Mouse (Mus musculus): ENCODE results near the gene Ncstn. TPM values are rescaled to one million over a fixed set of nuclear protein-coding genes. Genes with fewer than 3 reads are reported as not detected.
A peak's percentile ranks its signal among the peaks of the same experiment; 100 is the strongest.

Ncstn gene
- polyA plus RNA-seq, 1 experiment from 2014 or later: 95.9 TPM

DNA sequence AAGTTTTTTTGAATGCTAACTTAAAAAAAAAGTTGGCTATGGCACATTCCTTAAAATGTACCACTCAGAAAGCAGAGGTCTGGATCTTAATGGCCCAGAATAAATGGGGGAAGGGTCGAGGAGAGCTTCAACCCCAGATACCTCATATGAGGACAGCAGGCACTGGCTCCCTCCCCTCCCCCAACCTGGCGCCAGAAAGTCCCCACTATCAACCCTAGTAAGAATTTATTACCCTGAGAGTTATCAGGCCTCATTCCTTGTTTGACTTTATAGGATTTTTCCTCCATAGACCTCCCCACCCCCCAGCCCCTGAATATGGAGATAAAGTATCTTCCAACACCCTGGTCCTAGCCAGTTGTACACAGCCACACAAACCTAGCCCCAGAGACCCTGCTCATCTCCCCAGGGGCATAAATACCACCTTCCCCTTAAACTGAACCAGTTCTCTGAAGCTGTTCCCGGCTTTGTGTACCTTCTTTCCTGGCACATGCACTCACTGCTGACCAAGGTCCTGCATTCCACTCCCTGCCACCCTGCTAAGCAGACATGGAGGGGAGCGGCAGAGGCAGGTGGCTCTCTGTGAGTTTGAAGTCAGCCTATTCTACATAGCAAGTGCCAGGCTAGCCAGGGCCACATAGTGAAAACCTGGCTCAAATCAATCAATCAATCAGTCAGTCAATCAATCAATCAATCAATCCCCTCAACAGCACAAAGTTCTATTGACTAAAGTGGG is 19.1 kb downstream of the Ncstn start:
- Histone ChIP-seq H3K9me3 (replicated peaks) (no peaks in the 10 kb centered on the region), H3K27ac (no peak overlapping the region), H3K4me1 (peaks cover 22% of the 10 kb centered on the region), H3K4me3 (no peak overlapping the region), H3K27me3 (ENCODE audit: low read depth, poor library complexity, severe bottlenecking) (no peaks in the 10 kb centered on the region), H3K36me3 (peaks cover 46% of the 10 kb centered on the region)
- no peak for DNase-seq (ENCODE audit: low spot score)
- 32% methylated on average over 4 of the region's 4 CpGs for WGBS

DNA sequence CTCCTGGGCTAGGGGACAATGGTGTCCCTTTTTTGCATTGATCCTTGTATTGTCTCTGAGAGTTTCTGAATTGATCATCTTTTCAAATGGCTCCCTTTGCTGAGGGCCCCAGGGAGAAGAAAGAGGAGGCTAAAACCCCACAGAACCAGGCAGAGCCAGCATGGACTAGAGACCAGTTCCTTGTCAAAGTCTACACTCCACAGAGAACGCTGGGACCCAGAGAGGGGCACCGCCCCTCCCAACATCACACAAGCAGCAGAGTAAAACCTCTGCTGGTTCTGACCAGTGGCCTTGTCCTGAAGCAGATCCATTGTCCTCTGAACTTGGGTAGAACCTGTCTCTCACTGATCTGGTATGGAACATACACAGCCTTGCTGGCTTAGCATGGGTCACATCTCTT is 20.5 kb downstream of the Ncstn start:
- WGBS: 84% methylated on average over 2 of the region's 2 CpGs

DNA sequence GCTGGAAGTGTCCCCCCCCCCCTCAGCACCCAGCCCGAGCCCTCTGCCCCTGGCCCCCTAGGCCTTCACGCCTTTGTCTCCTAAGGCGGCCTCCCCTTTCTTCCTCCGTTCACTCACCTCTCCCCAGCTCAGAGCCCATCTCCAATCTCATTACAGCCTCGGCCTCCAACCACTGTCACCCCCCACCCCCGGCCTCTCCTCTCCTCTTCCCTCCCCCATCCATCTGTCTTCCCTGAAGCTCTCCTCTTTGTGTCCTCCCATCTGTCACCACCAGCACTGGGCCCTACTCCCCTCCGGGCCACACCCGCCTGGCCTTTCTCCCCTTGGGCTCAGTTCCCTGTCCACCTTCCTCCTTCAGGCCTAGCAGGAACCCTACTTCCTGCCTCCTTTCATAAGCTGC is 21.4 kb downstream of the Ncstn start:
- DNase-seq (ENCODE audit: low spot score): no peak
- 19% methylated on average over 8 of the region's 8 CpGs for WGBS
- Histone ChIP-seq H3K27me3 (ENCODE audit: low read depth, poor library complexity, severe bottlenecking) (peaks cover 21% of the 10 kb centered on the region), H3K27ac (no peak overlapping the region), H3K9me3 (replicated peaks) (no peaks in the 10 kb centered on the region), H3K36me3 (peaks cover 23% of the 10 kb centered on the region), H3K4me3 (no peak overlapping the region), H3K4me1 (peaks cover 26% of the 10 kb centered on the region)

More for the DNA sequence above, 20.5 kb downstream of the Ncstn start:
- Histone ChIP-seq H3K36me3 (peaks cover 32% of the 10 kb centered on the region), H3K4me1 (peaks cover 26% of the 10 kb centered on the region), H3K27me3 (ENCODE audit: low read depth, poor library complexity, severe bottlenecking) (peaks cover 12% of the 10 kb centered on the region), H3K9me3 (replicated peaks) (no peaks in the 10 kb centered on the region), H3K27ac (no peak overlapping the region), H3K4me3 (no peak overlapping the region)
- DNase-seq (ENCODE audit: low spot score): no peak

- peaks cover 26% of the 10 kb centered on the region for H3K4me1 ChIP-seq
- WGBS: 45% methylated on average over 4 of the region's 4 CpGs
- no peak overlapping the region for H3K4me3 ChIP-seq
- no peak overlapping the region for H3K27ac ChIP-seq
- DNase-seq (ENCODE audit: low spot score): no peak
- peaks cover 26% of the 10 kb centered on the region for H3K27me3 ChIP-seq (ENCODE audit: low read depth, poor library complexity, severe bottlenecking)
- peaks cover 18% of the 10 kb centered on the region for H3K36me3 ChIP-seq
- no peaks in the 10 kb centered on the region for H3K9me3 ChIP-seq (replicated peaks)
Observed at GRCm38 (mm10) chr1:172060659-172061058, 21.9 kb downstream of the Ncstn start.

DNA sequence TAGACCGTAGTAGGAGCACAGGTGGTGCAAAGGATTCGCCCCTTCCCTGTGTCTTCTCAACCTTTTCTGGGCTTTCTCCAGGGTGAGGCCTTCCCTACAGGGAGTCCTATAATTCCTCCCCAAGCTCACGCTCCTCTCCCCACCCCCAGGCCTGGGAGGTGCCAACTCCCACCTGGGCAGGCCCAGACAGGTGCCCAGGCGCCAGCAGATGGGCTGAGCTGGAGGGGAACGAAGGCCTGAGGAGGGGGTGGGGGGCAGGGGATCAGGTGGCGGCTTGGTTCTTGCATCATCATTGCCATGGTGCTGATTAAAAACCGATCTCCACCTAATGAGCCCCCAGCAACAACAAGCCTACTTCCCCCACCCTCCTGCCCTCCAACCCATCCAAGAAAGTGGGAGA is 23.7 kb downstream of the Ncstn start:
- H3K4me1 ChIP-seq: peaks cover 32% of the 10 kb centered on the region
- no peaks in the 10 kb centered on the region for H3K9me3 ChIP-seq (replicated peaks)
- DNase-seq (ENCODE audit: low spot score): no peak
- no peak overlapping the region for H3K4me3 ChIP-seq
- 59% methylated on average over 7 of the region's 7 CpGs for WGBS
- no peak overlapping the region for H3K27ac ChIP-seq
- H3K36me3 ChIP-seq: no peaks in the 10 kb centered on the region
- peaks cover 44% of the 10 kb centered on the region for H3K27me3 ChIP-seq (ENCODE audit: low read depth, poor library complexity, severe bottlenecking)

DNA sequence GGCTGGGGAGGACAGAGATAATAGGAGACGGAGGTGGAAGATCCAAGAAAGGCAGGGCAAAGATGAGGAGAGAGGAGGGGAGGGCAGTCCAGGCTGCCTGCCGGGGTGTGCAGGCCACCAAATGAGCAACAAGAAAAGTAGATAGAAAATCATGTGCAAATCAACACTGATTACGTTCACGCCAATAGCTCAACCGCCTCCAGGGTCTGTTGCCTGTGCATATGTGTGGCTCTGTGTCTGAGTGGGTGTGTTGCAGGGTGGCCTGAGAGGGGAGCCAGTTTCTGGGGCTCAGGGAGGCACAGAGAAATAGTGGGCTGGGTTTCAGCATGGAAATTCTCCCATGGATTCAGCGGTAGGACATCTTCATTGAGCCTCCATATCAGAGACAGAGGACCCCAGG is 24.3 kb downstream of the Ncstn start:
- Histone ChIP-seq H3K27me3 (ENCODE audit: low read depth, poor library complexity, severe bottlenecking) (peaks cover 50% of the 10 kb centered on the region), H3K4me1 (peaks cover 33% of the 10 kb centered on the region), H3K4me3 (no peak overlapping the region), H3K9me3 (replicated peaks) (no peaks in the 10 kb centered on the region), H3K36me3 (no peaks in the 10 kb centered on the region), H3K27ac (no peak overlapping the region)
- 73% methylated on average over 6 of the region's 6 CpGs for WGBS
- DNase-seq (ENCODE audit: low spot score): no peak

DNA sequence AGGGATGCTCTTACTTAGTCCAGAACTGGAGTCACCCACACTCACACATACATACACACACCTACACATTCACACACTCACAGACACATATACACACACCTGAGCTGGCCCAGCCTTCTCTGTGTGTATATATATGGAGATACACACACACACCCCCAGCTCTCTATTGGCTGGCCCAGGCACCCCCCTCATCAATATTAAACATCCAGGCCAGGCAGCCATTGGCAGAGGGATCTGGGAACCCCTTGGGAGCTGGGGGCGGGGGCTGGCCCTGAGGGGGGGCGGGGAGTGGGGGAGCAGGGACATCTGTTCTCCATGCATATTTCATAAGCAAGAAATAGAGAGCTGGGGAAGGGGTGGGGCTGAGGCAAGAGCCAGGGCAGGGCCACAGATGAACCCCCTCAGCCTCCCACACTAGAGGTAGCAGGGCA is 25.1 kb downstream of the Ncstn start, which contains the start of gene Nhlh1:
TSS of gene Nhlh1 (minus strand) at position 83 of the 431 bp plus-strand sequence.
- H3K4me3 ChIP-seq: no peak within 1 kb of the TSS
- H3K27ac ChIP-seq: no peak within 1 kb of the TSS
- H3K27me3 ChIP-seq (ENCODE audit: low read depth, poor library complexity, severe bottlenecking): peaks cover 58% of the 10 kb centered on the region
- peaks cover 38% of the 10 kb centered on the region for H3K4me1 ChIP-seq
- 27% methylated on average over 2 of the region's 2 CpGs for WGBS
- no peak for DNase-seq (ENCODE audit: low spot score)
- H3K9me3 ChIP-seq (replicated peaks): no peaks in the 10 kb centered on the region
- no peaks in the 10 kb centered on the region for H3K36me3 ChIP-seq

- H3K9me3 ChIP-seq (replicated peaks): no peaks in the 10 kb centered on the region
- no peaks in the 10 kb centered on the region for H3K36me3 ChIP-seq
- peaks cover 34% of the 10 kb centered on the region for H3K4me1 ChIP-seq
- peaks cover 68% of the 10 kb centered on the region for H3K27me3 ChIP-seq (ENCODE audit: low read depth, poor library complexity, severe bottlenecking)
- 70% methylated on average over 4 of the region's 4 CpGs for WGBS
- no peak overlapping the region for H3K4me3 ChIP-seq
- DNase-seq (ENCODE audit: low spot score): no peak
- no peak overlapping the region for H3K27ac ChIP-seq
Observed at GRCm38 (mm10) chr1:172056251-172056650, 26.3 kb downstream of the Ncstn start.

DNA sequence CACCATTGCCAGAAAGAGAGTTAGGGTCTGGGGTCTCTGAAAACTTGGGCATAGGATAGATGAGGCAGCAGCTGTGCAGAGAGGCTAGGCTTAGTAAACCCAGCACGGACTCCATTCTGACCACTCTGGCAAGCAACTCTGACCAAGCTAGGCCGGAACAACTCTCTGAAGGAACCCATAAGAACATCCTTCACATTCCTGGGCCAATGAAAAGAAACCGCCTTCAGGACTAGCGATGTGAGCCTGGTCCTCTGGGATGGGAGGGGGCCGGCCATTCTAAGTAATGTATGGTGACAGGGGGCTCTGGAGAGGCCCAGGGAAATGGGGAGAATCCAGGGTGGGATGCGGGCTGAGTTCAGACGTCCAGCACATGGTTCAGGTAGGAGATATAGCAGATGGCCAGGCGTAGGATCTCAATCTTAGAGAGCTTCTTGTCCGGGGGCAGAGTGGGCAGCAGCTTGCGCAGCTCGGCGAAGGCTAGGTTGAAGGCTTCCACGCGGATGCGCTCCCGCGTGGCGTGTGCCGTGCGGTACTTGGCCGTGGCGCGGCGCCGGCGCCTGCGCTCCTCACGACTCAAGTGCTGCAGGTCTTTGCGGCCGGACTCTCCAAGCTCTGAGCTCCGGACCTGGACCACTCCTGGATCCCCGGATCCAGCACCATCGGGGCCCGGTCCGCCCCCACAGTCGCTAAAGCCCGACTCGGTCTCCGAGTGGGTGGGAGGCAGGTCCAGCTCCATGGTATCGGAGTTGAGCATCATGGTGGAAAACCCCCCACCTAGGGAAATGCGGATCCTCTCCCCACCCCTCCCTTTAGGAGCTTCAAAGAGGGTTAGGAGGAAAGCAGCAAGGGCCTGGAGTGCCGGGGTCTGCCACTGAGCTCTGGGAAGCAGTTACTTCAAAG is 28.8 kb downstream of the Ncstn start:
- peaks cover 83% of the 10 kb centered on the region for H3K27me3 ChIP-seq (ENCODE audit: low read depth, poor library complexity, severe bottlenecking)
- peak overlapping the region; percentile 51 for H3K4me3 ChIP-seq
- H3K27ac ChIP-seq: peak overlapping the region; percentile 50; the same call in 1 of the 2 replicates
- 2% methylated on average over 42 of the region's 42 CpGs for WGBS
- peak; percentile 45 for DNase-seq (ENCODE audit: low spot score)
- no peaks in the 10 kb centered on the region for H3K9me3 ChIP-seq (replicated peaks)
- H3K4me1 ChIP-seq: peaks cover 31% of the 10 kb centered on the region
- no peaks in the 10 kb centered on the region for H3K36me3 ChIP-seq

- Histone ChIP-seq H3K36me3 (no peaks in the 10 kb centered on the region), H3K9me3 (replicated peaks) (no peaks in the 10 kb centered on the region), H3K27me3 (ENCODE audit: low read depth, poor library complexity, severe bottlenecking) (peaks cover 87% of the 10 kb centered on the region), H3K4me1 (peaks cover 40% of the 10 kb centered on the region), H3K27ac (no peak overlapping the region), H3K4me3 (peak overlapping the region; percentile 51; the same call in 1 of the 2 replicates)
- DNase-seq (ENCODE audit: low spot score): no peak
- WGBS: 6% methylated on average over 10 of the region's 10 CpGs
Observed at GRCm38 (mm10) chr1:172052766-172053279, 29.8 kb downstream of the Ncstn start.

DNA sequence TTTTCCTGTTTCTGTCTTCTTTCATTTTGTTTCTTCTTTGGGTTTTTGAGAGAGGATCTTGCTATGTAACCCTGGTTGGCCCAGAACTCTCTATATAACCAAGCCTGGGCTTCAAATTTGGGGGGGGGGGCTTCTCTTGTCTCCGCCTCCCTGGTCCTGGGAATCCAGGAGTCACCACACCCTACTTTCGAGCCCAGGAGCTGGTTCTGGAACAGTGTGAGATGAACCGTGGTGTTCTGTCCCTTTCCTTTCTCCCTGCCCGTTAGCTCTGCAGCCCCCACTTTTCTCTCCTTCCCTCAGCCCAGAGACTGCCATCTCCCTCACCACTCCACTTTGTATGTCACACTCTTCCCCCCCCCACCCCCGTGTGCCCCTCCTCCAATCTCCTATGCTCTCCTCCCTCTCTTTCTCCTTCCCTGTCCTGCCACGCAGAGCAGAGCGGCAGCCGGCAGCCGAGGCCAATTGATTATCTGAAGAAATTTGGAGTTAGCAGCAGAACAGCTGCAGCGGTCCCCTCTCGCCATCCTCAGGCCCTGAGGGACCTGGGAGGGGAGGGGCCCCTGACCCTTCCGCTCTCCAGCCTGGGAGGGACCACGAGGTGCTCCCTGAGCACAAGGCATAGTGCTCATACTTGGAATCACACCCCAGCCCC is 33.3 kb downstream of the Ncstn start:
- H3K27ac ChIP-seq: peak overlapping the region; percentile 53; the same call in 1 of the 2 replicates

DNA sequence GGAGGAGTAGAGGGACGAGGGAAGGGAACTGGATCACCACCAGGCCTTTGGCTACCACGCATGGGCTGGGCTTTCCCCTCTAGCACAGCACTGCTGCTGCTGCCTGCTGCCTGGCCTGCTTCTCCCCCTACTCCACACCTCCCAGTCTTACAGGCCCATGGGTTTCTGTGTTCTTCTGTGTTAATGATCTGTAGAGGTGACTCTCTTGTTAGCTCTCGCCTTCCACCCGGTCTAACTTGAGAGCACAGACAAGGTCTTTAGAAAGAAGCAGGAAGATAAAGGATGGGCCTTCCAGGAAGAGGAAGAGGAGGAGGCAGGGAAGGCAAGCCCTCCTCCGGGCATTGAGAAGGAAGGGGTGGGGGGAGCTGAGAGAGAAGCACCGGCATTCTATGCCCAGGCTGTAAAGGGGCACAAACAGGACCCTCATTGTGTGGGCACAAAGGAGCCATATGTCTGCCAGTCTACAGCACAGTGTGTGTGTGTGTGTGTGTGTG is 34.3 kb downstream of the Ncstn start:
- peaks cover 57% of the 10 kb centered on the region for H3K27me3 ChIP-seq (ENCODE audit: low read depth, poor library complexity, severe bottlenecking)

More for the DNA sequence above, 33.3 kb downstream of the Ncstn start:
- Histone ChIP-seq H3K27me3 (ENCODE audit: low read depth, poor library complexity, severe bottlenecking) (peaks cover 67% of the 10 kb centered on the region), H3K36me3 (no peaks in the 10 kb centered on the region), H3K4me1 (peaks cover 37% of the 10 kb centered on the region), H3K4me3 (no peak overlapping the region), H3K9me3 (replicated peaks) (no peaks in the 10 kb centered on the region)
- 31% methylated on average over 13 of the region's 13 CpGs for WGBS
- DNase-seq (ENCODE audit: low spot score): no peak

More for the DNA sequence above, 34.3 kb downstream of the Ncstn start:
- WGBS: 41% methylated on average over 6 of the region's 6 CpGs
- H3K27ac ChIP-seq: peak overlapping the region; percentile 46
- H3K9me3 ChIP-seq (replicated peaks): no peaks in the 10 kb centered on the region
- H3K36me3 ChIP-seq: no peaks in the 10 kb centered on the region
- DNase-seq (ENCODE audit: low spot score): no peak
- H3K4me3 ChIP-seq: peak overlapping the region; percentile 0; the same call in 1 of the 2 replicates
- H3K4me1 ChIP-seq: peaks cover 27% of the 10 kb centered on the region
